8 mouse cellular contexts compared by ENCODE assay signal in the genomic region with DNA sequence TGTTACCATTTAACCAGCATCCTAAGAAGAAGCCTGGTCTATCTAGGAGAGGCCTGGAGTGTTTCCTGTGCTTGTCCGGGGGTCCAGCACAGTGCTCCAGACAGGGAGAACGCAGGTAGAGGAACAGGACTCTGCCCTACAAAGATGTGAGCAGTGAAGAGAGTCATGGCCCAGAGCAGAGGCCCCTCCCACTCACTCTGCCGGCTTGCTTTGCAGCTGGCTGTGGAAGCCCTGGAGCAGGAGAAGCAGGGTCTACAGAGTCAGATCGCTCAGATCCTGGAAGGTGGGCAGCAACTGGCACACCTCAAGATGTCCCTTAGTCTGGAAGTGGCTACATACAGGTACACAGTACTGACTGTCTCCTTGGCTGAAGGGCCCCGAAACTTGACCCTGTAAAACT. TPM values are rescaled to one million over a fixed set of nuclear protein-coding genes. Genes with fewer than 3 reads are reported as not detected.
DNase-seq lines count a peak whose midpoint lies in the region; ATAC-seq lines count a peak whose summit lies in the region.
"Had no signal": no experiment of that assay in that cellular context is flagged by ENCODE, and none has a peak within 500 bp of the region (broad histone marks: within the 10 kb centered on the region; RNA-seq: fewer than 3 reads in every experiment).

No protein-coding gene starts in this region.

- no peak for DNase-seq in liver, embryonic 11.5 days (ENCODE audit: low spot score)
- DNase-seq in liver = no peak
- DNase-seq in right cerebral cortex, postnatal 4 days = no peak
- DNase-seq in adrenal gland, postnatal 4 days (ENCODE audit: low spot score in 2 of 2) = no peak
- DNase-seq: right cerebral cortex, postnatal 25 days had no signal

- no peaks in the 10 kb centered on the region for H3K36me3 ChIP-seq in liver, embryonic 11.5 days (ENCODE audit: control insufficient read depth, insufficient read depth, low read length)
- H3K36me3 ChIP-seq in forebrain, embryonic 15.5 days = no peaks in the 10 kb centered on the region; the same call in 1 of the 2 replicates
- H3K36me3 ChIP-seq in liver, embryonic 12.5 days = no peaks in the 10 kb centered on the region
- no peaks in the 10 kb centered on the region; the same call in 1 of the 2 replicates for H3K36me3 ChIP-seq in stomach, embryonic 14.5 days (ENCODE audit: control insufficient read depth, insufficient read depth, low read length)

- WGBS in liver, embryonic 11.5 days = 40% methylated on average over 5 of the region's 5 CpGs
- WGBS in forebrain, embryonic 15.5 days = 16% methylated on average over 5 of the region's 5 CpGs
- 37% methylated on average over 5 of the region's 5 CpGs for WGBS in liver, embryonic 12.5 days (ENCODE audit: insufficient replicate concordance)
- WGBS in stomach, embryonic 14.5 days = 24% methylated on average over 5 of the region's 5 CpGs

- peaks cover 25% of the 10 kb centered on the region for H3K4me1 ChIP-seq in liver, embryonic 11.5 days (replicated peaks; ENCODE audit: control insufficient read depth, insufficient read depth, low read length)
- H3K4me1 ChIP-seq in forebrain, embryonic 15.5 days = peaks cover 47% of the 10 kb centered on the region
- peaks cover 24% of the 10 kb centered on the region for H3K4me1 ChIP-seq in liver, embryonic 12.5 days
- H3K4me1 ChIP-seq in stomach, embryonic 14.5 days (ENCODE audit: control insufficient read depth, insufficient read depth, low read length) = peaks cover 38% of the 10 kb centered on the region

- peaks cover 42% of the 10 kb centered on the region for H3K27me3 ChIP-seq in liver, embryonic 11.5 days (replicated peaks; ENCODE audit: control insufficient read depth, insufficient read depth, low read length)
- no peaks in the 10 kb centered on the region for H3K27me3 ChIP-seq in forebrain, embryonic 15.5 days
- peaks cover 95% of the 10 kb centered on the region for H3K27me3 ChIP-seq in liver, embryonic 12.5 days (replicated peaks)
- H3K27me3 ChIP-seq in stomach, embryonic 14.5 days (ENCODE audit: control insufficient read depth, insufficient read depth, low read length) = no peaks in the 10 kb centered on the region

- no peaks in the 10 kb centered on the region for H3K9me3 ChIP-seq in liver, embryonic 11.5 days (ENCODE audit: control insufficient read depth, low read length)
- no peaks in the 10 kb centered on the region for H3K9me3 ChIP-seq in forebrain, embryonic 15.5 days
- no peaks in the 10 kb centered on the region for H3K9me3 ChIP-seq in liver, embryonic 12.5 days (replicated peaks)
- H3K9me3 ChIP-seq in stomach, embryonic 14.5 days (ENCODE audit: control insufficient read depth, low read depth, low read length) = no peaks in the 10 kb centered on the region

- no peak overlapping the region for H3K27ac ChIP-seq in liver, embryonic 11.5 days (ENCODE audit: low read depth, low read length)
- H3K27ac ChIP-seq in forebrain, embryonic 15.5 days (replicated peaks) = peak overlapping the region; percentile 87
- H3K27ac ChIP-seq in liver, embryonic 12.5 days = no peak overlapping the region
- no peak overlapping the region for H3K27ac ChIP-seq in stomach, embryonic 14.5 days (ENCODE audit: low read length)

- no peak for ATAC-seq in liver, embryonic 11.5 days (replicated peaks; ENCODE audit: low FRiP score)
- ATAC-seq in forebrain, embryonic 15.5 days (replicated peaks) = no peak
- ATAC-seq in liver, embryonic 12.5 days = no peak
- no peak for ATAC-seq in stomach, embryonic 14.5 days (ENCODE audit: insufficient number of reproducible peaks, insufficient read depth, low FRiP score, low read depth)

- peak overlapping the region; percentile 77 for H3K4me2 ChIP-seq in liver, embryonic 11.5 days
- peak overlapping the region; percentile 96 for H3K4me2 ChIP-seq in forebrain, embryonic 15.5 days (replicated peaks)
- peak overlapping the region; percentile 62 for H3K4me2 ChIP-seq in liver, embryonic 12.5 days
- peak overlapping the region; percentile 93 for H3K4me2 ChIP-seq in stomach, embryonic 14.5 days (replicated peaks; ENCODE audit: low read depth, low read length)

- peak overlapping the region; percentile 20; the same call in 1 of the 2 replicates for H3K9ac ChIP-seq in liver, embryonic 11.5 days (ENCODE audit: low read depth, low read length)
- H3K9ac ChIP-seq in forebrain, embryonic 15.5 days (replicated peaks) = peak overlapping the region; percentile 74
- no peak overlapping the region for H3K9ac ChIP-seq in liver, embryonic 12.5 days
- H3K9ac ChIP-seq in stomach, embryonic 14.5 days (replicated peaks; ENCODE audit: low read depth, low read length) = no peak overlapping the region

- peak overlapping the region; percentile 55 for H3K4me3 ChIP-seq in liver, embryonic 11.5 days (ENCODE audit: low read depth, low read length)
- H3K4me3 ChIP-seq in forebrain, embryonic 15.5 days = peak overlapping the region; percentile 68
- H3K4me3 ChIP-seq in liver, embryonic 12.5 days = peak overlapping the region; percentile 51
- peak overlapping the region; percentile 54 for H3K4me3 ChIP-seq in stomach, embryonic 14.5 days (ENCODE audit: low read depth, low read length)

RNA-seq across cellular contexts. Expression of a gene that starts 1.9 kb away (rescaled TPM):
- 4.9 and 5.8 TPM in 2 replicates for polyA plus RNA-seq in liver, embryonic 11.5 days (2014; fragmentation: Nextera tagmentation; extraction: Ambion mirVana)
- polyA plus RNA-seq in forebrain, embryonic 15.5 days (2015; fragmentation: Nextera tagmentation; extraction: Ambion mirVana) = 50.0 and 56.7 TPM in 2 replicates
- 7.2 and 7.3 TPM in 2 replicates for polyA plus RNA-seq in liver, embryonic 12.5 days (2016; fragmentation: Nextera tagmentation; extraction: Ambion mirVana)
- 10.5 and 10.6 TPM in 2 replicates for polyA plus RNA-seq in stomach, embryonic 14.5 days (2014; fragmentation: Nextera tagmentation; extraction: Ambion mirVana)
- 10 to 100 TPM; 16.2 to 24.3 TPM for total RNA-seq in adrenal gland, postnatal 4 days (2021)

RNA-seq across cellular contexts. Expression of a gene that starts 24.3 kb away (rescaled TPM):
- polyA plus RNA-seq in liver, embryonic 11.5 days (2014; fragmentation: Nextera tagmentation; extraction: Ambion mirVana) = 24.9 and 29.9 TPM in 2 replicates
- 14.9 and 18.4 TPM in 2 replicates for polyA plus RNA-seq in forebrain, embryonic 15.5 days (2015; fragmentation: Nextera tagmentation; extraction: Ambion mirVana)
- polyA plus RNA-seq in liver, embryonic 12.5 days (2016; fragmentation: Nextera tagmentation; extraction: Ambion mirVana) = 3.9 and 6.5 TPM in 2 replicates
- 30.7 and 44.1 TPM in 2 replicates for polyA plus RNA-seq in stomach, embryonic 14.5 days (2014; fragmentation: Nextera tagmentation; extraction: Ambion mirVana)
- 1 to 10 TPM; 1.7 to 2.0 TPM for total RNA-seq in adrenal gland, postnatal 4 days (2021)

RNA-seq across cellular contexts. Expression of a gene that starts 27.3 kb away (rescaled TPM):
- polyA plus RNA-seq in liver, embryonic 11.5 days (2014; fragmentation: Nextera tagmentation; extraction: Ambion mirVana) = 0.08 TPM in 1 of 2 replicates, not detected in the other
- polyA plus RNA-seq in forebrain, embryonic 15.5 days (2015; fragmentation: Nextera tagmentation; extraction: Ambion mirVana) = 26.6 and 27.2 TPM in 2 replicates
- not detected in 2 replicates for polyA plus RNA-seq in liver, embryonic 12.5 days (2016; fragmentation: Nextera tagmentation; extraction: Ambion mirVana)
- polyA plus RNA-seq in stomach, embryonic 14.5 days (2014; fragmentation: Nextera tagmentation; extraction: Ambion mirVana) = 0.10 and 0.27 TPM in 2 replicates
- total RNA-seq in adrenal gland, postnatal 4 days (2021) = 10 to 100 TPM; 29.2 to 30.6 TPM

RNA-seq across cellular contexts. Expression of a gene that starts 42.3 kb away (rescaled TPM):
- polyA plus RNA-seq in liver, embryonic 11.5 days (2014; fragmentation: Nextera tagmentation; extraction: Ambion mirVana) = 17.5 and 18.8 TPM in 2 replicates
- polyA plus RNA-seq in forebrain, embryonic 15.5 days (2015; fragmentation: Nextera tagmentation; extraction: Ambion mirVana) = 20.1 and 20.2 TPM in 2 replicates
- polyA plus RNA-seq in liver, embryonic 12.5 days (2016; fragmentation: Nextera tagmentation; extraction: Ambion mirVana) = 11.1 and 11.4 TPM in 2 replicates
- 17.9 and 20.0 TPM in 2 replicates for polyA plus RNA-seq in stomach, embryonic 14.5 days (2014; fragmentation: Nextera tagmentation; extraction: Ambion mirVana)
- 10 to 100 TPM; 21.9 to 24.9 TPM for total RNA-seq in adrenal gland, postnatal 4 days (2021)

RNA-seq across cellular contexts. Expression of a gene that starts 42.7 kb away (rescaled TPM):
- polyA plus RNA-seq in liver, embryonic 11.5 days (2014; fragmentation: Nextera tagmentation; extraction: Ambion mirVana) = 66.9 and 68.1 TPM in 2 replicates
- polyA plus RNA-seq in forebrain, embryonic 15.5 days (2015; fragmentation: Nextera tagmentation; extraction: Ambion mirVana) = 49.7 and 50.0 TPM in 2 replicates
- 51.9 and 52.2 TPM in 2 replicates for polyA plus RNA-seq in liver, embryonic 12.5 days (2016; fragmentation: Nextera tagmentation; extraction: Ambion mirVana)
- polyA plus RNA-seq in stomach, embryonic 14.5 days (2014; fragmentation: Nextera tagmentation; extraction: Ambion mirVana) = 31.9 and 35.4 TPM in 2 replicates
- 10 to 100 TPM; 31.0 to 33.5 TPM for total RNA-seq in adrenal gland, postnatal 4 days (2021)

Comparison
In these comparisons a context has a peak if more than half of its experiments do, and no peak if none do; other contexts are left out.
1. H3K9ac ChIP-seq: peak in liver, embryonic 11.5 days (single experiment) and forebrain, embryonic 15.5 days (single experiment); none in liver, embryonic 12.5 days (single experiment) and stomach, embryonic 14.5 days (single experiment).
2. RNA of a gene that starts 27.3 kb away (polyA plus RNA-seq): 26.6 to 27.2 TPM in forebrain, embryonic 15.5 days; 0.10 to 0.27 TPM in stomach, embryonic 14.5 days, 0.08 TPM in liver, embryonic 11.5 days and not detected in liver, embryonic 12.5 days; every median in the first group is over 10 times any median in the second.
3. Peak in every context shown above with its lines, with median percentiles within 50 percentile points of each other: H3K4me2 ChIP-seq and H3K4me3 ChIP-seq.